Mouse (Mus musculus): ENCODE measurements around the gene Trim30a.
"Not testable (repeated sequence)": the region's sequence is repeated elsewhere in the genome, so short reads cannot be mapped to it uniquely, and the experiment has no call there.

GRCm38 (mm10) chr7:104501186-104501585, 36.2 kb upstream of the Trim30a start:
- not testable (repeated sequence) for TF ChIP-seq POLR2A (IDR thresholded peaks at IDR 0.05; ENCODE audit: insufficient read depth, low read length); CTCF (IDR thresholded peaks at IDR 0.05; ENCODE audit: low read depth, low read length)

Measured in ES-Bruce4 (cell line).